Mouse (Mus musculus): ENCODE results near the gene Fhl2.

Gene Fhl2

DNA sequence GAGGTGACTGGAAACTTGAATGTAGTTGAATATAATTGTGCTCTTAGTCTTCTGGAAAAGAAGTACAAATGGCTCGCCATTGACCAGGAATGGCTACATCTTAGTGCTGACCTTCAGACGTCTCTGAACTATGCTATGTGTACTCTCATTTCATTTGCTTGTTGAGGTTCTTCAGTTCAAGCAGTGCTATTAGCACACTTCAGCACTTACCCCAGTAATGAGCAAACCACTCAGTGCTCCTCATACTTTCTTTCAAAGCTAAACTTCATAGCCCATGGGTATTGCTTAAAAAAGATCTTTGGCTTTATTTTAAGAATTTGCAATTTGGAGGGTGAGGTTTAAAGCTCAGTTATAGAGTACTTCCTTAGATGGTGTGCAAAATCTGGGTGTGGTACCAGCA is 88.1 kb downstream of the Fhl2 start:
- no peak for DNase-seq (ENCODE audit: low spot score)

DNA sequence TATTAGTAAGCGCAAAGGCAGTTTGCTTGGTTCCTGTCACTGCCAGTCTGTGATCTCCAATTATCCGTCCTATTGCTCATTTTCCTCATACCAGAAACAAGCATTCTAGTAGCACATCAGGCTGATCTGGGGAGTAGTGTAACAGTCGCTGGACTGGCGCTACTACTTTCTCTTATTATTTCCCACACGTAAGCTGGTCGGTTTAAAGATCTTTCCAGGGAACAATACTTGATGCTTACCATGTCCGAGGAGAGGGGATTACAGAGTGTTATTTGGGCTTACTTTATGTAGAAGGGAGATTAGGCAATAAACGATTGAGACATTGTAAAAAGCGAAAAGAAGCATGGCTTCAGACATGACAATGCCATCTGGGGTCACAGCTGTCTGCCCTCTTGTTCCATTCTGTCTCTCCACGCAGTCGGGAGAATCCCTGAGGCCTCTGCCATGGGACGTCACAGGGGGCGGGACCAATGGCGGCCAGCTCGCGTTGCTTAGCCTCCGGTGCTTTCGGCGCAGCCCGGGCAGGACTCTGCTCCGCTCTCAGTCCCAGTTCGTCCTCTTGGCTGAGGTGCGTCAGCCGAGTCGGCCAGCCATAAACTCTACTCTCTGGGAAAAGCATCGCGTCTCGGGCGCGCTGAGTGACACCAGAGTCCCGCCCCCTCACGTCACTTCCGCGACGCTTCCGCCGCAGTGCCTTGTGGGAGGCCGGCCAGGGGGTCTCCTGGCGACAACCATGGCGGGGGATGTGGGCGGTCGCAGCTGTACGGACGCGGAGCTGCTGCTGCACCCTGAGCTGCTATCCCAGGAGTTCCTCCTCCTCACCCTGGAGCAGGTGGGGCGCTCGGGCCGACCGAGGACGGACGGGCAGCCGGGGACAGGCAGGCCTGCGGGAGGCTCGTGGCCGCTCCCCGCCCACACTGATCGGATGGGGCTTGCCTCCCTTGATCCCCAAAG is 98.5 kb downstream of the Fhl2 start, which contains the start of the genes Tgfbrap1 and AI597479:
Gene Tgfbrap1 (minus strand): TSS at position 607 of the 954 bp plus-strand sequence.
Gene AI597479 (plus strand): TSS at position 680 of the 954 bp plus-strand sequence.
- peak; percentile 97 for DNase-seq (ENCODE audit: low spot score)

DNA sequence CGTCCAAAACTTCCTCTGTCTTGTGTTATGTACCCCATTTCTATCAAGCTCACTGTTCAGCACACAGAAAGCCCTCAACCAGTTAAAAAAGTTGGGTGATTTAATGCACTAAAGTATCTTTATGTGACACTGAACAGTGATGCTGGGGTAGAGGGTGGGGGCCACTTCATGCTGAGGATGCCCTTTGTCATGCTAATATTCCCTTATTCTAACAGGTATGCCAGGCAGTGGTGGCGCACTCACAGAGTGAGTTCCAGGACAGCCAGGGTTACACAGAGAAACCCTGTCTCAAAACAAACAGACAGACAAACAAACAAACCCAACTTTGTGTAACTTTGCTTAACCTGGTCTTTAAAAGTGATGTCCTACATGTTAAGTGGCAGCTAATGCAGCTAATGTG is 102.6 kb downstream of the Fhl2 start:
- no peak for DNase-seq (ENCODE audit: low spot score)

DNA sequence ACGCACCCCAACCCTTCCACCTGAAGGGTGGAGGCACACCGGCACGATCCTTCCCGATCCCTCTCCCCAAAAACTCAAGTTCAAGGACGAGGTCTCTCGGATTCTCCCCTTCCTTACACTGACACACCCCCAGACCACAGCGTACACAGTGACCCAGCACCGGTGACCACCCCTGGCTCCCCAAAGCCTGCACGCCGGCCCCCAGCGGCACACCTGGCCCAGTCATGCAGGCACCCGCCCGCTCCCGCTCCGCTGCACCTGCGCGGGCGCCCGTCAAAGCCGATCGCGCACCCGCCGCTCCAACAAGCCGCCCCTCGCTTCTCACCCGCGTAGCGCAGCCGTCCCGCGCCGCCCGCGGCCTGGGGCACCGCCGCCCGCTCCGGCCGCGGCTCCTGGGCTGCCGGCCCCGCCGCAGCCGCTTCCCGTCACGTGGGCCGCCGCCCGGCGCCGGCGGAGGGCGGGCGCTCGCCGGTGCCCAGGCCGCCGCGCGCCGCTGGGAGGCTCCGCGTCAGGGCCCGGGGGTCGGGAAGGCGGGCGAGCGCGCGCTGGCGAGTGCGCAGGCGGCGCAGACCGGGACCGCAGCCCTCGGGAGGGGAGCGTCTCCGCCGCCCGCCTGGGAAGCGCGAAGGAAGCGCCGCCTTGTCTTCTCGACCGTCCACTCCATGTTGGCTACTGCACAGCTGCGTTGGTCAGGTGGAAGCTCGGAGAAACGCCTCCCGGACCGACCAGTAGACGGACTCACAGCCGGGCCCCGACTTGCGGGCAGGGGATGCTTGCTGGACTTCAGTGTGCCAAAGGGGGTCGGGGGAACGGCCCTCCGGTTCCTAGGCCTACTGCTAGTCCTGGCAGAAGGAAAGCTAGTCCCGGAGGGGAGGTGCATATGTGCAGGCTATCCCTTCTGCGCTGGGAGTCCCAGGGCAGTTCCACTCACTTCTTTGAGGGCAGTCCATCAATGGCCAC is 104.4 kb downstream of the Fhl2 start:
- DNase-seq (ENCODE audit: low spot score) = peak; percentile 69

DNA sequence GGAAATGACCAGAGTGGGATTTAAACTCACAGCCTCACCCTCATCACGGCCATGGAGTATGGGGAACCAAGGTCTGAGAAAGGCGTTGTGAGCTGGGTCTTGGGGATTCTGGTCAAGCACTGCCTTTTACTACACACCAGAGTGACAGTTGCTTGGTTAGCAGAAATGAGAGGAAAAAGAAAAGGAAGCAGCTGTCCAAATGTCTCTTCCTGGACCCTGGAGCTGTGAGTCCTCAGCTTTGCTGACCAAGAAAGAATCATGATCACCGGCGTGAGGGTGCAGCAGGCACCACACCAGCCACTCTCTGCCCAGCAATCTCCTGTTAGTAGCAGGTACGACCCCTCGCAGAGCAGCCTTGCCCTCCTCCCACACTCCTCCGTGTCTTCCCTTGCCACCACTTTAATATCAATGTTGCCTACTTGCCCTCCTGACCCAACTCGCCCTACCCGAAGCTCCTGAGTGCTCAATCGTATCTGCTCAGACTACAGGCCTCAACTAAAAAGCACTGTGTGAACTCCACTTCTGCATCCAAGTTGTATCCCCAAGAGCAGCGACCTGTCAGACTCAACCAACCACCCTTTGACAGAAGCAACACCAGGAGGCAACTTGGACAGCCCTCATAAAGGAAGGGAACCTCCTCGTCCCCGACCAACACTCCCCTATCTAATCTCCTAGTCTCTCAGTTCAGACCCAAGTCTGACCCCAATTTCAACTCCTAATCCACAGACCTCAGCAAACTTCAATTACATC is 105.3 kb downstream of the Fhl2 start:
- DNase-seq (ENCODE audit: low spot score) = no peak

DNA sequence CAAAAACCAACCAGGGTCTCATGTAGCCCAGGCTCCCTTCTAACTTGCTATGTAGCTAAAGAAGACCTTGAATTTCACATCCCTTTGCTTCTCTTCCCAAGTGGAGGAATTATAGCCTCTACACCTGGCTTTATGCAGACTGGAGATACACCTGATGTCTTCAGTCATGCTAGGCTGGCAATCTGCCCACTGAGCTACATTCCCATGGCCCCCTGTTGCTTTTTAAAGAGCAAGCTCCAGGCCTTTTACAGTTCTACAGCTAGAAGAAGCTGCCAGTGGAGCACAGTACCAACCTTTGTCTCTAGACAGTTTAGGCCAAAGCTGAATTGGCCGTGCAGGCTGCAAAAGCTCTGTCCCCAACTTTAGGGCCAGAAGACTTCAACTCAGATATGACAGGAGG is 106.4 kb downstream of the Fhl2 start:
- DNase-seq (ENCODE audit: low spot score) = no peak

DNA sequence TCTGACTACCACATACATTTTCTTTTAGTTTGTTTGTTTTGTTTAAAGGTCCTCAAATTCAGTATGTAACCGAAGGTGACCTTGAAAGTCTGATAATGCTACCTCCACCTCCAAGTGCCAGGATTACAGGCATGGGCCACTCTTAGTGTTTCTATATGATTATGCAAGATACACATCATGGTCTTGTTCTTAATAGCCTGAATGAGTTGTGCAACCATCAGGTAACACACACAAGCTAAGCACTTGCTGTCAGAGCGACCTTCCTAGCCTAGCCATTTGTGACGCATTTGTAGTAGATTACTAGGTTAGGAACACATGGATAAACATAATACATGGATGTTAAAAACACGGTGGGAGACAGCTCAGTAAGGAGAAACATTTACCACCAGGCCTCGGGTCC is 113.8 kb downstream of the Fhl2 start:
- DNase-seq (ENCODE audit: low spot score) = no peak

DNA sequence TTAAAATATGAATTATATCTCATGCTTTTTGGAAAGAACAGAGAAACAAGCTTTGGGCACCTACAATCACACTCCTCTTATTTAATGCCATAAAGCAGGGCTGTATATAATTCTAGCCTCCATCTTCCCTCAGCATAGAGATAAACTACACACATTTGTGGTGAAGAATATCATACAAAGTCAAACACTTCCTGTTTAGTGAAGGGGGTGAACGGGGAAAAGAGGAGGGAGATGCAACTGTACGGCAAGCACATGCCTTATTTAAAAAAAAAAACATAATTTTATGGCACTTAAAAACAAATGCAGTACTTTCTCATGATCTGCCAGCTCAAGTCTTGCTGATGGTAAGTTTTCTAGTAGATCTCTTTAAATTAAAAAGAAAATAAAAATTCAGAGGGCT is 118.7 kb downstream of the Fhl2 start:
- no peak for DNase-seq (ENCODE audit: low spot score)

DNA sequence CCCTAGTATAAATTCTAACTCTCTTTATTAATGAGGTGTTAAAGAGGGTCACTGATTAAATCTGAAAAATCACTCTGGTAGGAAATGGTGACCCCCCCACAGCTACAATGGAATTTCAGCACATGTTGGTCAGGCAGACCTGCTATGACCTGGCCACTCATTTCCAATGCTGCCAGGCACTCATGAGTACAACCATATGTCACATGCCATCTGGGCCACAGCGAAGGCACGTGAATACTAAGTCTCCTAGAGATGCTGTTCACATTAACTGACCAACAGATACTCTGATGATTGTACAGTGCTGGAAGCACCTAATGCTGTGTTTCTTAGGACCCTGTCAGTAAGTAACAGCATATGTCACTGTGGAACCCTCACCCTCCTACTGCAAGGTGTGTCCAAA is 122.0 kb downstream of the Fhl2 start:
- no peak for DNase-seq (ENCODE audit: low spot score)
